Mouse (Mus musculus) cerebellum, adult 11-12 months (tissue): Measurements from ENCODE around the gene Srsf10.

Experiments used
- DNase-seq: peaks from one replicate; pipeline ENCODE4 v3.0.0; 2022

Srsf10 gene

DNA sequence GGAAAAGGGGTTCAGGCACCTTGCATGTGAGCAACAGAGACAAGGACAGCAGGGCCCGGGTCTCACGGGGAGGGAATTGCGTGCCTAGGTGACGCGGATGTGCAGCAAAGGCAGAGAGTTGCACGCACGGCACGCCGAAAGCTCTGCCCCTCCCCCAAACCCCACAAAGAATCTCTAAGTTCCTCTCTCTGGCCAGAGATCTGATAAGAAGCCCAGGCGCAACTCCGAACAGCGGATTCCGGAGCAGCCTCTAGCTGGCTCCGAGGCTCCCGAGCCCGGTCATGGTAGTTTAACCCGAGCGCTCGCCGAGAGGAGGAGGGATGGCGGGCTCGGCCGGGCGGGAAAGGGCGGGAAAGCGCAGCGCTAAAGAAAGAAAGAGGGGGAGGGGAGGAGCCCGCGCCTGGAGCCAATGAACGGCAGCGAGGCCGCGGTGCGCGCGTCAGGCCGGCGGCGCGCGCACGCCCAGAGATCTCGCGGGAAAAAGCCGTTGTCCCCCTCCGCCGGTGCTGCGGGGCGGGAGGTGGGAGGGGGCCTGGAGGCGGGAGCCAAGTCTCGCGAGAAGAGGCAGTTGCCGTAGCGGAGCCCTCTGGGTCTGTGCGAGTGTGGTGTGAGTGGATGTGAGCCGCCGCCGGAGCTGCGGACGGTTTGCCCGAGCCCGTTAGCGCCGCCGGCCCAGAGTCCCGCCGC, at the start of gene Srsf10:
Srsf10 (plus strand) TSS at position 212 of the 687 bp plus-strand sequence.
- peak; percentile 97 for DNase-seq

DNA sequence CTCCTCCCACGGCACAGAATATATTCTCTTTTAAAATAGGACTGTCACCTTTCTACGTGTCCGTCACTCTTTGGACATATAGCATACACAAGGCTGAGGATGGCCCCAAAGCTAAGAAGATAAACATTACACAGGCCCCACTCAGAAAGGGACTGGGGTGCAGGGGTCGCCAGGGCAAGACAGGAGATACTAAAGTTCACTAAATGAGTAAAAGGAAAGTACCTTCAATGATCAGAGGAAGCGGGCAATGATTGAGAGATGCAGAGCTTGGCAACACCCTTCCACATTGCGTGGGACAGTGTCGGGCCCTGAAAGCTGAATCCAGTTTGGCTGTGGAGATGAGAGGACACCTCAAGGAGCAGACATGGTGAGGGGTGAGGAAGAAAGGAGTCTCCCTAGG, 40.7 kb upstream of the Srsf10 start:
- no peak for DNase-seq

DNA sequence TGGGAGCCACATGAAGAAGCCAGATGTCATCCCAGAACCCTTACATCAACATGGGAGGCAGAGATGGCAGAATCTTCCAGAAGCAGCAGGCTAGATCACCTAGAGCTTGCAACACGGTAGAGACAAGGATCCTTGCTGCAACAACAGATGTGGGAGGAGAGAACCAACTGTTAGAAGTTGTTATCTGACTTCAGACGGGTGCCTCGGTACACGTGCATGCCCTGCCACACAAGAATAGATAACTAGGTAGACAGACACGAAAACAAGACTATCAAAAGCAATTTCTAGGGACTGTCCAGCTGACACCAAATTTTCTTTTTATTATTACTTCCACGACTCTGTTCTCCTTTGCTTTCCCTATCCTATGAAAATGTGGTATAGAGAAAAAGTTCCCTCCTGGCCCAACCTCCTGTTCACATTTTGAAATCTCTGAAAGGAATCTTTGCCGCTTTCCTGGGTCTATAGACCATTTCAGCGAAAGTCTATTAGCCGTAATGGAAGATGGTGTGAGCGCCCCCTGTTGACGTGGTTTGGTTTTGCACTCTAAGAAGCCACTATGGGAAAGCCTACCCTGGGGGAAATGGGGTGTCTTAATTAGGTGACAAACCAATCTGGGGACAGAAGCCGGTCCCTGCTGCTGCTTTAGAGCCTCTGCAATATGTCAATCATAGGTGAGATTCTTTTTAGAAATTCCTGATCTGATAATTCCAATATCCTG, 38.5 kb upstream of the Srsf10 start:
- DNase-seq: no peak

DNA sequence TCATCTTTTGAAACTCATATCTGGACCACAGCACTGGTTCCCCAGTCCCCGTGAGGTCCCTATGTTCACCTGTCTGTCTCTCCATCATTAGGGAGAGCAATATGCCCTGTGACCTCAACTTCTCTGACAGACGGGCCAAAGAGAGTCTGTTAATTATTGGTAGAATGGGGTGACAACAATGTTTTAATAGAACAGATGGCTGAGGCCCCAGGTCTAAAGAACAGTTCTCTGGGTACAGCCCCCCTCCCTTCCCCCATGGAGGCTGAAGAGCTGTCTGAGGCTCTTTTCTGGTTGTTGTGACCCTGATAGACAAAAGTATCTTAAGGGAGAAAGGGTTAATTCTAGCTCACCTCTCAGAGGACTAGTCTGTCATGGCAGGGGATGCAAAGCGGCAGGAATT, 37.2 kb upstream of the Srsf10 start:
- no peak for DNase-seq

DNA sequence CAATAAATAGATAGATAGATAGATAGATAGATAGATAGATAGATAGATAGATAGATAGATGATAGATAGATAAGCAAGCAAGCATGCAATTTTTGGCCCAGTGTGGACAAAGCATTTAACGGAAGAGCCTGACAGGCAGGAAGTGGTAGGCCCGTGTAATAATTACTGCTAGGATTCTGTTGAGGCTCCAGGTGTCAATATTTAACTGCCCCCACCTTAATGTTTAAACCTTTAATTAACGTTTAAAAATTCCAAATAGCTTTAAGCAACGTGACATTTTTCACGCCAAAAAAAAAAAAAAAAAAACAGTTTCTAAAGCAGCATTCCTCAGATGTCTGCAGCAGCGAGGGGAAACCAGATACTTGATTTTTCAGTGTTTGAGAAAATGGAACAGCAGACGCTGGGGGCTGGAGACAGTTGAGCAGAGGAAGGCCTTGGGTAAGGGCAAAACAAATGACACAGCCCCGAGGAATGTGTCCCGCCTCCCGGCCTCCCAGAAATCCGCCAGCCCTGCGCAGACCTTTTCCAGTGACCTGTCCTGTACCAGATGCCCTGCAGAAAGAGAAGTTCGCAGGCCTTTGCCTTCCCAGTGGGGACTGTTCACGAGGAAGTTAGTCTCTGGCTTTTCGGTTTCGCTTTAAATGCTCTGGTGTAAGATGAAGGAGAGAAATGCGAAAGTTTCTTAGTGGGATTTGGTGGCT, 35.6 kb upstream of the Srsf10 start:
- DNase-seq: no peak

GRCm38 (mm10) chr4:135821772-135822171, 33.8 kb upstream of the Srsf10 start:
- no peak for DNase-seq

DNA sequence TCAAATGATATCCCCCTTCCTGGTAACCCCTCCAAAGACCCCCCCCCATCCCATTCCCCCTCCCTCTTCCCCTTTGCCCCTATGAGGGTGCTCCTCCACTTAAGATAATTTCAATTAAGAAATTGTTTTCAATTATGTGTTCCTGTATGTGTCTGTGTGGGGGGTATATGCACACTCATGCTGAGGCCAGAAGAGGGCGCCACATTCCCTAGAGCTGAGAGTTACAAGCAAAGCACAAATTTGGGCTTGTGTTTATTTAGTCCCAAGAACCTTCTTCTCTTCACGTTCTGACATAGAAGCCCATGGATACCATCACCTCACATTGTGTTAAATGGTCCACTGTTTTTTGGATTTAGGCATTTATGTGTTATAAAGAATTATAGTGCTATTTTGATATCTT, 32.2 kb upstream of the Srsf10 start:
- DNase-seq: no peak

- DNase-seq: no peak
Observed at GRCm38 (mm10) chr4:135824254-135824653, 31.3 kb upstream of the Srsf10 start.

- no peak for DNase-seq
Observed at GRCm38 (mm10) chr4:135828491-135828890, 27.1 kb upstream of the Srsf10 start.

DNA sequence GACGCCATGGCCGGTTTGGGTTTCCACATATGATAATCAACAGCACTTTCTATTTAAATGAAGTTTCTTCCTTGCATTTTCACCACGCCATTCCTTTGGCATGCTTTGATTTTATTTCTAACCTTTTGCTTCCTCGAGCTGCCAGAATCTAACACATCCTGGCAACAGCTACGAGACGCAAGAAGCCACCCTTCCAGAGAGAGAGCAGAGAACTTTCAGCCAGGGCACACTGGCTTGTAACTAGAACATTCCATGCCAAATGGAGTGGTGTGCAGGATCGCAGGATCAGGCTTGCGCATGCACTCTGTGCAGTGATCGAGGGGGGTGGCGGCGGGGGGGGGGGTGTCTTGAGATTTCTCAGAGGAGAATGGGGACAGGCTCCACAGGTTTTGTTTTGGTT, 23.5 kb upstream of the Srsf10 start:
- DNase-seq: no peak

GRCm38 (mm10) chr4:135833301-135834123, 22.0 kb upstream of the Srsf10 start:
- DNase-seq: no peak

GRCm38 (mm10) chr4:135834124-135834717, 21.3 kb upstream of the Srsf10 start:
- DNase-seq: no peak

GRCm38 (mm10) chr4:135838925-135839292, 16.6 kb upstream of the Srsf10 start:
- DNase-seq: no peak

- no peak for DNase-seq
Observed at GRCm38 (mm10) chr4:135839293-135840011, 16.1 kb upstream of the Srsf10 start.

- no peak for DNase-seq
Observed at GRCm38 (mm10) chr4:135844400-135844799, 11.1 kb upstream of the Srsf10 start.

- DNase-seq: no peak
Observed at GRCm38 (mm10) chr4:135847581-135847980, 8.0 kb upstream of the Srsf10 start.

DNA sequence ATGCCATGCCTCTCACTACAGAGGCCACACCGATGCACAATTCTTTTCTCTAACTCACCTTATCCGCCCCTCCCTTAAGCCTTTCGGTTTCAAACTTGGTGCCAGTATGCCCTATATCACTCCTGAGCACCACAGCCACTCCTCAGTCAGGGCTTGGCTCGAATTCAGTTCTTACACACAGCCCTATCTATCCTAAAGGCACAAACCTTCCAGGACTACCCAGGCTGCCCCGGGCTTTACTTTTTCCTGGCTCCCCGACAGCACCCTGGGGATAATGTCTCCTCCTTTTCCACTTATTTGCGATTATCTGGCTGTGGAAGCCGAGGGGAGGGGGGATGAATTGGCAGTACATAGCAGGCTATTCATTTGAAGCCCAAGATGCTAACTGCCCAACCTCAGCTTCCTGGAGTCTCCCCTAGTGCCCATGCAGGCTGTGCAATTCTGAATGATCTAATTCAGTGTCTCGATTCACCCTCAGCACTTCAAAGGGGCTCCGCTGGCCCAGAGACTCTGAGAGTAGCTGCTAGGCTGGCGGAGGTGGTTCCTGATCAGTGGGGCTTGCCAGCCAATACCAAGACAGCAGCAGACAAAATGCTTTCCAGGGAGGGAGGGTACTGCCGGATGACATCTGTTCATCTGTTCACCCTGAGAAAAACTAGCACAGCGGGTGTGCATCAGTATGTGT, 5.0 kb upstream of the Srsf10 start:
- no peak for DNase-seq

- no peak for DNase-seq
Observed at GRCm38 (mm10) chr4:135851942-135852341, 3.6 kb upstream of the Srsf10 start.

GRCm38 (mm10) chr4:135853987-135854546, 1.5 kb upstream of the Srsf10 start:
- DNase-seq: no peak

- no peak for DNase-seq
Observed at GRCm38 (mm10) chr4:135854630-135855029, 917 bp upstream of the Srsf10 start.

DNA sequence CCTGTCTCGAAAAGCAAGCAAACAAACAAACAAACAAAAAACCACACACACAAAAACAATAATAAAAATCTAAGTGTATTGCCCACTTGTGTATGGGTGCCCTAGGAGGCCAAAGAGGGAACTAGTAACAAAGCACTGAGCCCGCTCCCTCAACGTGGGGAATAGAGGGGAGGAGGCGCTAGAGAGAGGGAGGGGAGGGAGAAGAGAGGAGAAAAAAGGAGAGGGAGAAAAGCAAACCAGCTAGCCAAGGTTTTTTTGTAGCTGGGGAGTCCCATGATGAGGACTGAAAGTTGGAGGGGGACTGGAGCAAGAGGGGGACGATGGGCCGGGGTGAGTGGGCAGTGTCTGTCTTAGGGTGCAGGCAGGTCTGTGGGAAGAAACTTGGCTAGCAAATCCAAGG, 467 bp upstream of the Srsf10 start:
- DNase-seq: no peak
